Mouse (Mus musculus) CH12.LX (cell line): ENCODE data around the gene Lin7b.

Experiments used
- CTCF ChIP-seq, 2 experiments: IDR thresholded peaks in 1 of 2; conservative IDR thresholded peaks in 1 of 2; 2 replicates each; pipeline ENCODE4 v1.5.1; 2011 to 2012; ENCODE audit warnings: low read depth in 2 of 2, low read length in 2 of 2, improper control_type of control experiment in 1 of 2, inconsistent platforms in 1 of 2, mild to moderate bottlenecking in 1 of 2, moderate library complexity in 1 of 2
- JUND ChIP-seq: conservative IDR thresholded peaks from 2 replicates; pipeline ENCODE4 v1.6.1; 2011; ENCODE audit warnings: low read depth, low read length, improper control_type of control experiment
- POLR2A ChIP-seq: IDR thresholded peaks from 2 replicates; pipeline ENCODE4 v1.6.1; 2011; ENCODE audit warnings: low read depth, mild to moderate bottlenecking, improper control_type of control experiment, low read length
- UBTF ChIP-seq: IDR thresholded peaks from 2 replicates; pipeline ENCODE4 v1.6.1; 2012; ENCODE audit warnings: low read depth, mild to moderate bottlenecking, inconsistent platforms, low read length, improper control_type of control experiment, moderate library complexity

DNA sequence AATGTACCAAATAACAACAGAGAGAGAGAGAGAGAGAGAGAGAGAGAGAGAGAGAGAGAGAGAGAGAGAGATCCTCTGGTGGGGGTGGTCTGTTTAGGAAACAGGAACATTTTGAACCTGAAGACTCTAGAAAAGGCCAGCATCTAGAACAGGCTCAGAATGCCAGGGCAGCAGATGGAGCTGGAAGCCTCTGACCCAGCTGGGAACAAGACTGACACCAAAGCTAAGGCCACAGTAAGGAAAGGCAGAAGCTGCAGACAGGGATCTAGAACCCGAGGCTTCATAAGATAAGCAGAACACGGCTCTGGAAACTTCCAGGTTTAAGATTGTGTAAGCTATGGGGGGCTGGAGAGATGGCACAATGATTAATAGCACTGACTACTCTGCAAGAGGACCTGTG, 6.4 kb downstream of the Lin7b start:
- TF ChIP-seq UBTF (no peak), POLR2A (no peak), JUND (no peak), CTCF (conservative IDR thresholded peaks at IDR 0.05 in 1 of 2, IDR thresholded peaks at IDR 0.05 in 1 of 2; ENCODE audit: low read depth in 2 of 2, low read length in 2 of 2) (no peak)
